Mouse (Mus musculus) urinary bladder, adult 2 months (tissue): Measurements from ENCODE around the gene D17Wsu92e. TPM values are rescaled to one million over a fixed set of nuclear protein-coding genes. Genes with fewer than 3 reads are reported as not detected.
A peak's percentile ranks its signal among the peaks of the same experiment; 100 is the strongest.
"Not testable (repeated sequence)": the region's sequence is repeated elsewhere in the genome, so short reads cannot be mapped to it uniquely, and the experiment has no call there.

Experiments used
- DNase-seq: peaks from one replicate; pipeline ENCODE4 v3.0.0; 2022; ENCODE audit warnings: low spot score
- polyA plus RNA-seq: library from polyadenylated mRNA; depleted of rRNA; stranded (reverse); fragments of >200 nt; gene quantifications from 2 replicates; pipeline ENCODE4 v1.2.3, GENCODE M21; 2012; rRNA removed

The D17Wsu92e gene
- polyA plus RNA-seq = 62.7 and 79.1 TPM in 2 replicates

- DNase-seq = peak; percentile 94
Measured at GRCm38 (mm10) chr17:27820568-27821406, at the start of gene D17Wsu92e. TSS of gene D17Wsu92e (minus strand) at chr17:27820648.

GRCm38 (mm10) chr17:27866737-27867136 is 46.3 kb upstream of the D17Wsu92e start:
- no peak for DNase-seq

GRCm38 (mm10) chr17:27865461-27865860 is 45.0 kb upstream of the D17Wsu92e start:
- no peak for DNase-seq

GRCm38 (mm10) chr17:27859131-27859530 is 38.7 kb upstream of the D17Wsu92e start:
- no peak for DNase-seq

GRCm38 (mm10) chr17:27857649-27858475 is 37.4 kb upstream of the D17Wsu92e start:
- DNase-seq = no peak

- peak; percentile 40 for DNase-seq
Measured at GRCm38 (mm10) chr17:27856798-27857648, 36.6 kb upstream of the D17Wsu92e start.

GRCm38 (mm10) chr17:27856265-27856797 is 35.9 kb upstream of the D17Wsu92e start, which contains the start of gene Uhrf1bp1:
TSS of gene Uhrf1bp1 (plus strand) at chr17:27856441.
- peak; percentile 69 for DNase-seq

GRCm38 (mm10) chr17:27851076-27851475 is 30.6 kb upstream of the D17Wsu92e start:
- DNase-seq = no peak

GRCm38 (mm10) chr17:27848351-27848750 is 27.9 kb upstream of the D17Wsu92e start:
- no peak for DNase-seq

GRCm38 (mm10) chr17:27839469-27840252 is 19.2 kb upstream of the D17Wsu92e start:
- DNase-seq = peak; percentile 82

- DNase-seq = not testable (repeated sequence)
Measured at GRCm38 (mm10) chr17:27837850-27838249, 17.4 kb upstream of the D17Wsu92e start, which contains the start of gene Snrpc. TSS of gene Snrpc (plus strand) at chr17:27838150.

- no peak for DNase-seq
Measured at GRCm38 (mm10) chr17:27830411-27830810, 10.0 kb upstream of the D17Wsu92e start.

GRCm38 (mm10) chr17:27827511-27827910 is 7.1 kb upstream of the D17Wsu92e start:
- DNase-seq = no peak

GRCm38 (mm10) chr17:27826908-27827383 is 6.5 kb upstream of the D17Wsu92e start:
- DNase-seq = no peak

- DNase-seq = peak; percentile 29
Measured at GRCm38 (mm10) chr17:27825984-27826905, 5.8 kb upstream of the D17Wsu92e start.

GRCm38 (mm10) chr17:27825539-27825938 is 5.1 kb upstream of the D17Wsu92e start:
- no peak for DNase-seq

- no peak for DNase-seq
Measured at GRCm38 (mm10) chr17:27824941-27825340, 4.5 kb upstream of the D17Wsu92e start.

GRCm38 (mm10) chr17:27823142-27823905 is 2.9 kb upstream of the D17Wsu92e start:
- no peak for DNase-seq
